Mouse (Mus musculus) lung, adult 2 months (tissue): ENCODE measurements around the gene Parp14. TPM values are rescaled to one million over a fixed set of nuclear protein-coding genes. Genes with fewer than 3 reads are reported as not detected.

Experiments used
- DNase-seq: peaks from one replicate; pipeline ENCODE4 v3.0.0; 2022
- H3K4me1 ChIP-seq: fragments of 200-500 bp; 2 replicates; pipeline ENCODE4 v1.6.1; 2011; ENCODE audit warnings: low read length; ENCODE audit not compliant: control insufficient read depth, insufficient read depth
- H3K4me3 ChIP-seq: fragments of 200-500 bp; replicated peaks from 2 replicates; pipeline ENCODE3; 2011; ENCODE audit warnings: low read depth, mild to moderate bottlenecking, control low read depth, low read length; ENCODE audit errors: extremely low read depth
- CTCF ChIP-seq: fragments of 200-500 bp; IDR thresholded peaks from 2 replicates; pipeline ENCODE4 v1.5.1; 2011; ENCODE audit warnings: mild to moderate bottlenecking, low read length, control low read depth; ENCODE audit not compliant: insufficient read depth
- POLR2A ChIP-seq: fragments of 200-500 bp; IDR thresholded peaks from 2 replicates; pipeline ENCODE4 v1.6.1; 2011; ENCODE audit warnings: low read depth, mild to moderate bottlenecking, control low read depth, low read length, borderline replicate concordance; ENCODE audit errors: extremely low read depth
- WGBS: fragments of 180-500 bp; shearing (Covaris S2); methylation state at CpG from one replicate; pipeline ENCODE4 v1.1.7; 2018; 5-methylcytosine and 5-hydroxymethylcytosine counted together
- polyA plus RNA-seq: library from polyadenylated mRNA; depleted of rRNA; stranded (reverse); fragments of >200 nt; gene quantifications from 2 replicates; pipeline ENCODE4 v1.2.3, GENCODE M21; 2012; rRNA removed

The Parp14 gene
- 7.5 and 10.0 TPM in 2 replicates for polyA plus RNA-seq

DNA sequence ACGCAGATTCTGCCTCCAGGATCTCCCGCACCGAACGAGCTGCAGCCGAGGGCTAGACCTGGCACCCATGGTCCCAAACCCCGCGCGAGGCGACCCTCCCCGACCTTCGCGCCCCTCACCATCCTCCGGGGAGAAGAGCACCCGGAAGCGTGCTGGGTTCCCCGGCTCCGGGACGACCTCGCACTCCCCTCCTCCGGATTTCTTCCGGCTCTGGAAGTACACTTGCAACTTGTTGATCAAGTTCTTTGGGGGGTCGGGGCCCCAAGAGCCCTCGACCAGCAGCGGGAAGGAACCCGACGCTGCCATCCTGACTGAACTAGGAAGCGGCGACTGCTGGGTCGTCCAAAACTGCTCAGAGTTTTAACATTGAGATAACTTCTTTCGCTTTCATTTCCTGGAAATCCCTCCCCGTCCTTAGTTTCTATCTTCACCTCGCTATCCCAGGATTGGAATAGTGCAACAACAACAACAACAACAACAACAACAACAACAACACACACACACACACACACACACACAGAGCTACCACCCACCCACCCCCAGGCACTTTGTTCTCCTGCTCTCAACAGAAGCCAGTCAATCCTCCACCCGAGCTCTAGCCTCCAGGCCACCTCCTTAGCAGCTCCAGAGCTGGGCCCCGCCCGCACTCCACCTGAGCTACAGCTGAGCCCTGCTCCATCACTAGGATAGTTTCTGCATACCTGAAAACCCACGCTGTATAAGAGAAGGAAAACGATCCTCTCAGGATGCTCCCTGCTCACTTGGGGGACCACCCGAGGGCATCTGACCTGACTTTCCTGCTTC lies at the start of gene Parp14:
Parp14 (minus strand) TSS at position 497 of the 804 bp plus-strand sequence.
- peak; percentile 65 for DNase-seq
- H3K4me1 ChIP-seq = peaks cover 13% of the 10 kb centered on the region
- TF ChIP-seq CTCF (no peak), POLR2A (peak; percentile 79; the same call in 1 of the 2 replicates)
- peak within 1 kb of the TSS; percentile 94 for H3K4me3 ChIP-seq
- under 1% methylated on average over 38 of the region's 38 CpGs for WGBS

DNA sequence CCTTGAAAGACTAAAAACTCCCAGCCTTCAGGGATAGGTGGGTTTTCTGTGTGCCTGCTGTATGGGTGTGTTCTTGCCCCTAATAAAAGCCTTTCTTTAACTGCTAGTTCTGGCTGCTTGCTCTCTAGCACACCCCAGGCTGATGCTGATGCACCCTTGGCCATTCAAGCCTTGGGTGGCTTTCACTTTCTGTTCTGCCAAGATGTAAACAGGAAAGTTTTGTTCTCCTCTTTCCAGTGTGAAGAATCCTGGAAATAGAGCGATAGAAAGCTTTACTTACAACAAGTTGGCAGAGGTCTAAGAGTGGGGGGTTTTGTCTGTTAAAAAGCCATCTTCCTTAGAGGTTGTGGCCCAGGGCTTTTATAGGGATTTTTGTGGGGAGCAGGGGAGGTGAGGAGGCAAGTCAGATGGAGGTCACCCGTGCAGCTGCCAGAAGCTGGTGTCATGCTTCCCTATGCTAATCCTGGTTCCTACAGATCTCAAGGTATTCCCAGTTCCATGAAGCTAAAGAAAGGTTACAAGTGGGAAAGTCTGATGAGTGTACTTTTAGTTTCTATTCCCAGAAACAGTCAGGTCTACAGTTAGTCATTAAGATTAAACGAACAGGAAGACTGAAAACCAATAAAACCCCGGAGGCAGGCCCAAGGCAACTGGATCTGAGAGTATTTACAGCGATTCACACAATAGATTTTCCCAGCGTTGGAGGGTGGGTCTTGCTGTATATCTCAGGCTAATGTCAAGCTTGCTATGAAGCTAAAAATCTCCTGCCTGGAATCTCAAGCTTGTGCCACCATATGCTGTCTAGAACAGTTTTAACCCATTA lies 47.6 kb upstream of the Parp14 start:
- Histone ChIP-seq H3K4me1 (peaks cover 10% of the 10 kb centered on the region), H3K4me3 (peak overlapping the region; percentile 29)
- no peak for DNase-seq
- 40% methylated on average over 6 of the region's 6 CpGs for WGBS
- no peak for TF ChIP-seq POLR2A
- no peak for TF ChIP-seq CTCF

DNA sequence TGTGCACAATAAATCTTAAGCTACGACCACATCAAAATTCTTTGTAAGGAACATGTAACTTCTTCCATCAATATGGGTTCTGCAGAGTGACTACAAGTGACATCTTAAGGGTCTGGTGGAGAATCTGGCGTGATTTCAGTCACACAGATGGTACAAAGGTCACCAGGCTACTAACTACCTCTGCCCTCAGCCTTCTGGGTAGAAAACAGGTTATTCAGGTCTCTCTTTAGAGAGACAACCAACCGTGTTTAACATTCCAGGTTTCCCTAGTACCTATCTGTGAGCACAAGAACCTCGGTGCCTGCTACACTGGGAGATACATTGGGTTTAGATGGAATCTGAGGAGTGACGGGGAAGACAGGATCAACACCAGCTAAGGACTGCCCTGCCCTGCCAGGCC lies 43.0 kb upstream of the Parp14 start:
- no peak for DNase-seq
- TF ChIP-seq CTCF (no peak), POLR2A (no peak)
- no peak overlapping the region for H3K4me3 ChIP-seq
- peaks cover 9% of the 10 kb centered on the region for H3K4me1 ChIP-seq
- 59% methylated on average over 5 of the region's 5 CpGs for WGBS

DNA sequence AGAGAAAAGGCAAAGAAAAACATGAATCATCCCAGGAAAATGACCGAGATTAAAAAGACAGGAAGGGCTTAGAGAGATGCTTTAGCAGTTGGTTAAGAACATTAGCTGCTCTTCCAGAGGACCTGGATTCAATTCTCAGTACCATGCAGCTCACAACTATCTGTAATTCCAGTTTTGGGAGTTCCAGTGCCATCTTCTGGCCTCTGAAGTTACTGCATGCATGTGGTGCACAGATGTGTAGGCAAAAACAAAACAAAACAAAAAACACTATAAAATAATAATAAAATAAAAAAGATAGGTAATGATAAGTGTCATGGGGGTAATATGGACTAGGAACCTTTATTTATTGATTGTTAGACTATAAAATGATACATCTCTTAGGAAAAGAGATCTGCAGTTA lies 42.2 kb upstream of the Parp14 start:
- H3K4me3 ChIP-seq = no peak overlapping the region
- DNase-seq = no peak
- TF ChIP-seq POLR2A = no peak
- peak; percentile 38; the same call in 1 of the 2 replicates for TF ChIP-seq CTCF
- peaks cover 1% of the 10 kb centered on the region for H3K4me1 ChIP-seq
- 94% methylated on average over 1 of the region's 1 CpGs for WGBS

DNA sequence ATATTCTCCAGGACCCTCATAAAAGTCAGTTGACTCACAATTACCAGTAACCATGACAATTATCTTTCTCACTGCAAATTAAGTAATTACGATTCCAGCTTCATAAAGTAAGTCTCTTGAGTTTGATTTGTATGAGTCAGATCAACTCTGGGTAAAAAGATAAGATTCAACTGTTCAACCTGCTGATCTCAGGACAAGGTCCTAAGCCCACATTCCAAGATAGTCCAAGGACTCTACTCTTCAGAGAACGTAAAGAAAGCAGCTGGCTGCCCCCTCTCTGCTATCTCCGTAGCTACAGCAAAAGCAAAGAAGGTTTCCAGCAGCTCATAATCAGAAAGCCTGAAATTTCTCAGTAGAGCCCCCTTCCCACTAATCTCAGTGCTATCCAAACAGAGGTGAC lies 40.1 kb upstream of the Parp14 start:
- DNase-seq = no peak
- TF ChIP-seq CTCF (no peak), POLR2A (no peak)
- H3K4me3 ChIP-seq = no peak overlapping the region
- WGBS = 60% methylated on average over 3 of the region's 3 CpGs
- H3K4me1 ChIP-seq = no peaks in the 10 kb centered on the region

DNA sequence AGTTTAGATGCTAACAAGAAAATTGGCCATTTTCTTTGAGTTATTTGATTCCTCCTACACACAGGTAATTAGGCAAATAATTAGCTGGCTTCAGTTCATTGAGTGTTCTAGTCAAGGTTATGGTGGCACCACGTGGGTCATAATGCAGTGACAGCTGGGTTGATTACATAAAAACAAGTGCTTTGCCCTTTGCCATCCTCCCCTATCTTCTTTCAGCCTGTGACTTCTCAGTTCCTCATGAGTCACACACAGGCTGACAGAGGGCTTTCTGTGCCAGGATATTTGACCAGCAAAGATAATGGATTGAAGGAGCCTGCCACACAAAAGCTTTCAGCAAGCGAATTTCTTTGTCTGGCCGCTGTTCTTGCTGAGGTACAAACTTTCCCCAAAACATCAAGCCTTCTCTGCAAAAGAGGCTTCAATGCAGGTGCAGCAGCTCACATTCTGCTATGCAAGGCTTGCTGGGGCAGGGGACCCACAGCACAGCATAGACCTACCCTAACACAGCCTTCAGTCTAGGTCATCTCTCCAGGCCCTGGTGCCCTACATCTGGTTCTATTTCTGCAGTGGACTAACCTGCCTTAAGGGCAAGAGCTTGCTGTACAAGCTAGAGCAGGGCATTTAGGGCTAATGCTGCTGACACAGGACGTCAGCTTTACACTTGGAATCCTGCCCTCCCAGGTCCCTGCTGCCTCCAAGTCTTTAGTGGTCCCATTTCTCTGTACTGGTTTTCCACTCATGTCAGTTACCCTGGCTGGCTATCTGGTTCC lies 36.3 kb upstream of the Parp14 start:
- Histone ChIP-seq H3K4me3 (no peak overlapping the region), H3K4me1 (no peaks in the 10 kb centered on the region)
- DNase-seq = no peak
- TF ChIP-seq CTCF (no peak), POLR2A (no peak)
- 57% methylated on average over 4 of the region's 4 CpGs for WGBS

DNA sequence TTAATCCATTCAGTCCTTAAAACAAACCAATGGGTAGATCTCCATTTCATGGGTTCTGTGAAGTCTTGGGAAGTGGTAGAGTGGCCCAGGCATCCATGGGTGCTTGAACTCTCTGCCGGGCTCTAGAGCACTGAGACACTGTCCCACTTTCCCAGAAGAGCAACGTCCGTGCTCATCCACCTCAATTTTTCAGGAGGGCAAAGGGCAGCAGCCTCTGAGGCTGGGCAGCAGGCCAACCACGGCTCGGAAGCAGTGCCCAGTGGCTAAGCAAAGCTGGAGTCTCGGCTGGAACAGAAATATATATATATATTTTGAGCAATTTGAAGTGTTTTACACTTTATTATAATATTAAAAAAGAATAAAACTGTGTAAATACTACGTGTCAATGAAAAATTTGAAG lies 35.5 kb upstream of the Parp14 start:
- 64% methylated on average over 7 of the region's 7 CpGs for WGBS
- no peak overlapping the region for H3K4me3 ChIP-seq
- TF ChIP-seq CTCF = no peak
- DNase-seq = no peak
- no peaks in the 10 kb centered on the region for H3K4me1 ChIP-seq

DNA sequence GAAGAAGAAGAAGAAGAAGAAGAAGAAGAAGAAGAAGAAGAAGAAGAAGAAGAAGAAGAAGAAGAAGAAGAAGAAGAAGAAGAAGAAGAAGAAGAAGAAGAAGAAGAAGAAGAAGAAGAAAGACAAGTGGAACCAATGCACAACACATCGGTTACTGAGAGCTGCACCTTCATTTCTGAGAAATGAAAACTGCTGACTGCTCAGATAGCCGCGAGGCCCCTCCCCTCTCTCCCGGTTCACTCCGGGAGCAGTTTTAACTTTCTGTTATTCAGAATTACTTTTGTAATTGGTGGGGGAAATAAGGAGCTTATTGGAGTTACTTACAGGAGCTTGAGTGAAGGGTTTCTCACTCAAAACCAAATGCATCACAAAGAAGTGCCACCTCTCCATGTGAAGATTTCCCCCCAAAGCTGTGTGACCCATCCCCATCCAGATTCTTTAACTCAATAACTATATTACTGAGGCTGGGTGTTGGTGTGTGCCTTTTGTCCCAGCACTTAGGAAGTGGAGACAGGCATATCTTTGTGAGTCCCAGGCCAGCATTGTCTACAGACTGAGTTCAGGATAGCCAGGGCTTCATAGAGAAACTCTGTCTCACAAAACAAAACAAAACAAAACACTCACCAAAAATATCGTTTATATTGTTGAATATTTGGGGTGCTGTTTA lies 34.6 kb upstream of the Parp14 start:
- WGBS = 69% methylated on average over 6 of the region's 6 CpGs
- no peak for DNase-seq
- H3K4me3 ChIP-seq = no peak overlapping the region
- TF ChIP-seq CTCF (no peak), POLR2A (no peak)
- H3K4me1 ChIP-seq = no peaks in the 10 kb centered on the region

DNA sequence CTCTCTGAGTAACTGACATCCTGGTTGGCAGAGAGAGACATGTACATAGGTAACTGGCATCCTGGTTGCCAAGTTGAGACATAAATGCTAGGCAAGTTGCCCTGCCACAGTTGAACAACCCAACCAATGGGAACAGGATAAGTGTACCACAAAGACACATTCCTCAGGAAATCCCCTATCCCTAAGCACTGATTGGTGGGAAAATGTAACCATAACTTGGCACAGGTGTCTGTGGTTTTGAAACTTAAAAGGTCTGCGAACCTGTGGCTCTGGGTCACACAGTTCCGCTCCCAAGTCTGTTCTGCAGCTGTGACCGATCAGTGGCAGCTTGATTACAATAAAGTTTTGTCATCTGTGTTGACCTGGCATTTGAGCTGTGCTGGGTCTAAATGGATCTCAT lies 34.0 kb upstream of the Parp14 start:
- 73% methylated on average over 3 of the region's 3 CpGs for WGBS
- no peak for DNase-seq
- no peaks in the 10 kb centered on the region for H3K4me1 ChIP-seq
- no peak overlapping the region for H3K4me3 ChIP-seq
- no peak for TF ChIP-seq POLR2A
- no peak for TF ChIP-seq CTCF

DNA sequence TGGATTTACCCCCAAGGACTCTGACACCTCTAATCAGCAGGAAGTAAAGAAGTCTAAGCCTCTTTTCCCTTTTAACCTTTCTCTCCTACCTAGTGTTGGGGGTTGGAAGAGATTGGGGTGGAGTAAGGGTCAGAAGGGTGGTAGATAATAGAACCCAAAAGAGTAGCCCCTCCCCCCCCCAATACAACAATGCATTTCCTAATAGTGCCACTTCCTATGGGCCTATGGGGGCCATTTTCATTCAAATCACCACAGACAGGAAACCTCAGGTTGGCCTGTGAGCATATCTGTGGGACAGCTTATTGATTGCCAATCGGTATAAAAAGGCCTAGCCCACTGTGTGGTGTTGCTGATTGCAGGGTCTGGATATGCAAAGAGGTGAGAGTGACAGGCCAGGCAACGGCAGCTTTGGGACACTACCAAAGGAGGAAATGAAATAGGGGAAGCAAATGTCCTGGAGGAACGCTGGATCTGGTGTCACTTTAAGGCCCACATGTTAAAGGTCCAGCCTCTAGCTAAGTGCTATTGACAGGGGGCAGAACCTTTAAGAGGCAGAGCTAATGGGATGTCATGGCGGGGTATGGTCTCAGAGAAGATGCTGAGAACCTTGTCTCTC lies 32.9 kb upstream of the Parp14 start:
- no peak for TF ChIP-seq POLR2A
- no peak for TF ChIP-seq CTCF
- 69% methylated on average over 4 of the region's 4 CpGs for WGBS

More for the DNA sequence above, 32.9 kb upstream of the Parp14 start:
- no peak overlapping the region for H3K4me3 ChIP-seq
- no peaks in the 10 kb centered on the region for H3K4me1 ChIP-seq
- no peak for DNase-seq
